Mouse (Mus musculus): Measurements from ENCODE around the gene Abhd15. TPM values are rescaled to one million over a fixed set of nuclear protein-coding genes. Genes with fewer than 3 reads are reported as not detected.

The Abhd15 gene
- polyA plus RNA-seq, 1 experiment from 2014 or later, result 4.0 TPM

GRCm38 (mm10) chr11:77504377-77504776 lies 10.5 kb upstream of the Abhd15 start:
- Histone ChIP-seq H3K36me3 (peaks cover 71% of the 10 kb centered on the region), H3K4me2 (no peak overlapping the region), H3K4me3 (no peak overlapping the region), H3K4me1 (peaks cover 25% of the 10 kb centered on the region), H3K9ac (no peak overlapping the region), H3K27me3 (no peaks in the 10 kb centered on the region), H3K27ac (no peak overlapping the region), H3K9me3 (no peaks in the 10 kb centered on the region)
- WGBS, result 86% methylated on average over 19 of the region's 19 CpGs
- ATAC-seq (ENCODE audit: borderline replicate concordance, extremely low read depth, low FRiP score, low TSS enrichment), result no peak

GRCm38 (mm10) chr11:77505291-77505980 lies 9.5 kb upstream of the Abhd15 start:
- Histone ChIP-seq H3K9ac (no peak overlapping the region), H3K4me2 (no peak overlapping the region), H3K9me3 (no peaks in the 10 kb centered on the region), H3K27me3 (no peaks in the 10 kb centered on the region), H3K4me3 (no peak overlapping the region), H3K4me1 (peaks cover 23% of the 10 kb centered on the region), H3K27ac (no peak overlapping the region), H3K36me3 (peaks cover 61% of the 10 kb centered on the region)
- WGBS, result 84% methylated on average over 22 of the region's 22 CpGs
- no peak for ATAC-seq (ENCODE audit: borderline replicate concordance, extremely low read depth, low FRiP score, low TSS enrichment)

- no peaks in the 10 kb centered on the region for H3K9me3 ChIP-seq
- peaks cover 15% of the 10 kb centered on the region for H3K4me1 ChIP-seq
- H3K36me3 ChIP-seq, result peaks cover 53% of the 10 kb centered on the region
- H3K27ac ChIP-seq, result no peak overlapping the region
- no peaks in the 10 kb centered on the region for H3K27me3 ChIP-seq
- 79% methylated on average over 14 of the region's 14 CpGs for WGBS
- H3K4me3 ChIP-seq, result no peak overlapping the region
- H3K4me2 ChIP-seq, result no peak overlapping the region
- ATAC-seq (ENCODE audit: borderline replicate concordance, extremely low read depth, low FRiP score, low TSS enrichment), result no peak
- H3K9ac ChIP-seq, result no peak overlapping the region
These were observed 8.6 kb upstream of the Abhd15 start for GRCm38 (mm10) chr11:77506273-77506672.

- ATAC-seq (ENCODE audit: borderline replicate concordance, extremely low read depth, low FRiP score, low TSS enrichment), result no peak
- WGBS, result 79% methylated on average over 6 of the region's 6 CpGs
- Histone ChIP-seq H3K36me3 (peaks cover 53% of the 10 kb centered on the region), H3K27ac (no peak overlapping the region), H3K27me3 (no peaks in the 10 kb centered on the region), H3K4me3 (no peak overlapping the region), H3K9ac (no peak overlapping the region), H3K4me2 (no peak overlapping the region), H3K4me1 (peaks cover 21% of the 10 kb centered on the region), H3K9me3 (no peaks in the 10 kb centered on the region)
These were observed 8.0 kb upstream of the Abhd15 start for GRCm38 (mm10) chr11:77506941-77507340.

- Histone ChIP-seq H3K9me3 (no peaks in the 10 kb centered on the region), H3K27me3 (no peaks in the 10 kb centered on the region), H3K4me3 (no peak overlapping the region), H3K4me2 (no peak overlapping the region), H3K36me3 (peaks cover 51% of the 10 kb centered on the region), H3K27ac (no peak overlapping the region), H3K4me1 (peaks cover 25% of the 10 kb centered on the region), H3K9ac (no peak overlapping the region)
- WGBS, result 60% methylated on average over 4 of the region's 4 CpGs
- no peak for ATAC-seq (ENCODE audit: borderline replicate concordance, extremely low read depth, low FRiP score, low TSS enrichment)
These were observed 7.5 kb upstream of the Abhd15 start for GRCm38 (mm10) chr11:77507426-77507825.

GRCm38 (mm10) chr11:77508068-77509021 lies 6.6 kb upstream of the Abhd15 start:
- peak; percentile 51; the same call in 1 of the 2 replicates for ATAC-seq (ENCODE audit: borderline replicate concordance, extremely low read depth, low FRiP score, low TSS enrichment)
- Histone ChIP-seq H3K4me2 (peak overlapping the region; percentile 86), H3K27me3 (no peaks in the 10 kb centered on the region), H3K36me3 (peaks cover 46% of the 10 kb centered on the region), H3K4me3 (peak overlapping the region; percentile 35), H3K9ac (peak overlapping the region; percentile 45), H3K4me1 (peaks cover 19% of the 10 kb centered on the region), H3K9me3 (no peaks in the 10 kb centered on the region), H3K27ac (no peak overlapping the region)
- 18% methylated on average over 49 of the region's 49 CpGs for WGBS

GRCm38 (mm10) chr11:77511336-77511735 lies 3.6 kb upstream of the Abhd15 start:
- no peaks in the 10 kb centered on the region for H3K9me3 ChIP-seq
- no peak overlapping the region for H3K9ac ChIP-seq
- 69% methylated on average over 5 of the region's 5 CpGs for WGBS
- H3K4me1 ChIP-seq, result peaks cover 47% of the 10 kb centered on the region
- no peak for ATAC-seq (ENCODE audit: borderline replicate concordance, extremely low read depth, low FRiP score, low TSS enrichment)
- H3K4me3 ChIP-seq, result no peak overlapping the region
- no peak overlapping the region for H3K27ac ChIP-seq
- H3K4me2 ChIP-seq, result 0 out of 2 replicates have a peak overlapping the region, but pooled peaks have one; percentile 93
- peaks cover 11% of the 10 kb centered on the region for H3K27me3 ChIP-seq
- H3K36me3 ChIP-seq, result peaks cover 16% of the 10 kb centered on the region

GRCm38 (mm10) chr11:77512891-77513810 lies 1.8 kb upstream of the Abhd15 start:
- H3K4me1 ChIP-seq, result peaks cover 54% of the 10 kb centered on the region
- WGBS, result under 1% methylated on average over 78 of the region's 84 CpGs

GRCm38 (mm10) chr11:77513811-77514170 lies 1.1 kb upstream of the Abhd15 start:
- peak overlapping the region; percentile 78 for H3K4me3 ChIP-seq
- peaks cover 49% of the 10 kb centered on the region for H3K4me1 ChIP-seq
- peak overlapping the region; percentile 93 for H3K4me2 ChIP-seq
- WGBS, result 12% methylated on average over 10 of the region's 10 CpGs
- H3K9me3 ChIP-seq, result no peaks in the 10 kb centered on the region
- no peak for ATAC-seq (ENCODE audit: borderline replicate concordance, extremely low read depth, low FRiP score, low TSS enrichment)
- H3K27ac ChIP-seq, result peak overlapping the region; percentile 65
- no peaks in the 10 kb centered on the region; the same call in 1 of the 2 replicates for H3K36me3 ChIP-seq
- peaks cover 23% of the 10 kb centered on the region for H3K27me3 ChIP-seq
- peak overlapping the region; percentile 52 for H3K9ac ChIP-seq

More at GRCm38 (mm10) chr11:77512891-77513810, 1.8 kb upstream of the Abhd15 start:
- H3K4me3 ChIP-seq, result peak overlapping the region; percentile 78
- H3K4me2 ChIP-seq, result peak overlapping the region; percentile 93
- no peaks in the 10 kb centered on the region for H3K9me3 ChIP-seq
- H3K27me3 ChIP-seq, result peaks cover 23% of the 10 kb centered on the region
- ATAC-seq (ENCODE audit: borderline replicate concordance, extremely low read depth, low FRiP score, low TSS enrichment), result peak; percentile 83
- peak overlapping the region; percentile 72 for H3K9ac ChIP-seq
- peak overlapping the region; percentile 87 for H3K27ac ChIP-seq
- H3K36me3 ChIP-seq, result no peaks in the 10 kb centered on the region; the same call in 1 of the 2 replicates

GRCm38 (mm10) chr11:77514281-77514831 lies 565 bp upstream of the Abhd15 start:
- 10% methylated on average over 19 of the region's 19 CpGs for WGBS
- H3K4me3 ChIP-seq, result peak overlapping the region; percentile 78
- H3K27ac ChIP-seq, result peak overlapping the region; percentile 65; the same call in 1 of the 2 replicates

More at GRCm38 (mm10) chr11:77514281-77514831, 565 bp upstream of the Abhd15 start:
- Histone ChIP-seq H3K9me3 (no peaks in the 10 kb centered on the region), H3K4me2 (peak overlapping the region; percentile 93), H3K4me1 (peaks cover 49% of the 10 kb centered on the region), H3K36me3 (no peaks in the 10 kb centered on the region; the same call in 1 of the 2 replicates), H3K9ac (peak overlapping the region; percentile 52), H3K27me3 (peaks cover 23% of the 10 kb centered on the region)
- no peak for ATAC-seq (ENCODE audit: borderline replicate concordance, extremely low read depth, low FRiP score, low TSS enrichment)

Data from lung, embryonic 15.5 days (tissue).